Mouse (Mus musculus): ENCODE measurements around the gene Myh10.
"Not testable (repeated sequence)": the region's sequence is repeated elsewhere in the genome, so short reads cannot be mapped to it uniquely, and the experiment has no call there.

Gene Myh10

GRCm38 (mm10) chr11:68692693-68693446, 1.5 kb downstream of the Myh10 start:
- peak; percentile 27 for DNase-seq (ENCODE audit: low spot score)

GRCm38 (mm10) chr11:68693447-68694040, 2.2 kb downstream of the Myh10 start:
- DNase-seq (ENCODE audit: low spot score), result no peak

DNA sequence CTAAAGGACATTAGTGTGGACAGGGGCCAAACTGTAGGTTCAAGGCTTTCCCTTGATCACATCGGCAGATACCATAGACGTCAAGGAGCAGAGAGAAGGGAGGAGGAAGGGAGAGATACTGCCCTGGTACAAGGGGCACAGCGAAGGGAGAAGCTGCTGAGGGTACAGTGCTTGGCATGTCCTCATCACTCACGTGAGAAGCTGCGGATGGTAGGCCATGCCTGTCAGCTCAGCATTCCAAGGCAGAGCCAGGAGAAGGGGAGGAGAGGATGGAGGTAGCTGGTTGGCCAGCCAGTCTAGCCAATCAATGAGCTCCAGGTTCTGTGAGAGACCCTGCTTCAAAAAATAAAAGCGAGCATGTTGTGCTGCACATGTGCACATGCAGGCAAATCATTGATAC, 11.0 kb downstream of the Myh10 start:
- DNase-seq (ENCODE audit: low spot score), result no peak

- no peak for DNase-seq (ENCODE audit: low spot score)
These were observed 12.0 kb downstream of the Myh10 start for GRCm38 (mm10) chr11:68703360-68703759.

- no peak for DNase-seq (ENCODE audit: low spot score)
These were observed 12.9 kb downstream of the Myh10 start for GRCm38 (mm10) chr11:68704258-68704657.

DNA sequence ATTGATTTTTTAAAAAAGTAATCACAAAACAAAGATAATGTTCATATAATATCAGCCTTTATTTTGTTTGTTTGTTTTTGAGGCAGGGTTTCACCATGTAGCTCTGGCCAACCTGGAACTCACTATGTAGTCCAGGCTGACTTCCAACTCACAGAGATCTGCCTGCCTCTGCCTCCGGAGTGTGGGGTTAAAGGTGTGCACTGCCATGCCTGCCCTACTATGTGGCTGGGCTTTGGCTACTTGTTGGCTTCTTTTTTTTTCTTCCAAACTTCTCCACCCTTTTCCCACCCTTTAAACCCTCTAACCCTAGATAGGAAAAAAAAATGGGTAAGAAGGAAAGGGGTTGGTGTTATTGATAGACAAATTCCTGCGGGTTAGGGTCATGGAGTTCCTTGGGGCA, 13.5 kb downstream of the Myh10 start:
- DNase-seq (ENCODE audit: low spot score), result no peak

DNA sequence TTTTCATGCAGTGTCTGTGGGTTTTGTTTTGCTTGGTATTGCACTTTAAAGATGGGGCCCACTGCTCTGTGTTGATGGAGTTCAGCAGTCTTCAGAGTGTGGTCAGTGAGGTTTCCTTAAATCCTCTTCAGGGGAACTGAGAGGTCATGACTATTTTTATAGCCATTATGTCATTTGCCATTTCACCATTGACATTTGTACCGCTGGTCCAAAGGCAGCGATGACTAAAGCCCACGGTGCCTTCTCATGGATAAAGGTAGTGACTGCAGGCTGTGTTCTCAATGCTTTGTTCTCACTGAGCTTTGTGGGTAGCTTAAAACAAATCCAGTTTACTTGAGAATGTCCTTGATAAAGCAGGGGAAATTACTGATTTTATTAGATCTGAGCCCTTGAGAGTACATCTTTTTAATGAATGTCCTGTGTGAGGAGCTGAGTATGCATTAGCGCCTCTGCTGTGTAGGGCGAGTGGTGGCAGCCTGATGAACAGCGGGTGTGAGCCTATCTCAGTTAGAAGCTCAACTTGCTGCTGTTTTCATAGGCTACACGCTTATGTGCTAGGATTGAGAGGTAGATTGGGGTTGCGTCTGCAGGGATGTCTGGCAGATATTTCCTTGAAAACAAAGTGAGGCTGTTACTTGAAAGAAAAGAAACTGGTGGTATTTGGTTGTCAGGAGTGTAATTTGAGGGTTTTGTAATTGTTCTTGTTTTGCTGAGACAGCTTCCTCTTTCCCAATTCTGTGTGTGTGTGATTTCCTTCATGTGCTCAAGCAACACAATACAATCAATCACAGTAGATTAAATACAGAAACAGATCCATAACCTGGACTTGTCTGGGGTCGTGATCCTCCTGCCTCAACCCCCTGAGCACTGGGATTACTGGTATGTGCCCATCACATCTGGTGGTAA, 15.4 kb downstream of the Myh10 start:
- DNase-seq (ENCODE audit: low spot score), result no peak

DNA sequence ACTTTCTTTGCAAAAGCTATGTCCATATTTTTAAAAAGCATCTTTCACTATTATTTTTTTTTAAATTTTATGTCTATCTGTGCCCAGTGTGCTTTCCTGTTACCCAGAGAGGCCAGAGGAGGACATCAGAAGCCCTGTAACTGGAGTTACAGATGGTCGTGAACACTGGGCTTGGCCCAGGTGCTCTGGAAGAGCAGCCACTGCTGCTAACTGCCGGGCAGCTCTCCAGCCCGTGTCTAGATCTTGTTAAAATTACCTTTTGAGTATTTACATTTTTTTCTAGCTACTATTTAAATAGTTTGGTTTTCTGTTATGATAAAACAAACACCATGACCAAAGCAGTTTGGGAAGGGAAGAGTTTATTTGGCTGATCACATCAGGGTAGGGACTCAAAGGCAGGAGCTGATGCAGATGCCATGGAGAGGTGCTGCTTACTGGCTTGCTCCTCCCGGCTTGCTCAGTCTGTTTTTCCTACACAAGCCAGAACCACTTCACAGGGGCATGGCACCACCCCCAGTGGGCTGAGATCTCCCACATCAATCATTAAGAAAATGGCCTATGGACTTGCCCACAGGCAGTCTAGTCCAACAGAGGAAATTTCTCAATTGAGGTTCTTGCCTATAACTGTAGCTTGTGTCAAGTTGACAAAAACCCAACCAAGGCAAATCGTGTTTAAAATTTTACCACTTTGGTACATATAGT, 16.7 kb downstream of the Myh10 start:
- no peak for DNase-seq (ENCODE audit: low spot score)

GRCm38 (mm10) chr11:68716167-68716566, 24.8 kb downstream of the Myh10 start:
- no peak for DNase-seq (ENCODE audit: low spot score)

DNA sequence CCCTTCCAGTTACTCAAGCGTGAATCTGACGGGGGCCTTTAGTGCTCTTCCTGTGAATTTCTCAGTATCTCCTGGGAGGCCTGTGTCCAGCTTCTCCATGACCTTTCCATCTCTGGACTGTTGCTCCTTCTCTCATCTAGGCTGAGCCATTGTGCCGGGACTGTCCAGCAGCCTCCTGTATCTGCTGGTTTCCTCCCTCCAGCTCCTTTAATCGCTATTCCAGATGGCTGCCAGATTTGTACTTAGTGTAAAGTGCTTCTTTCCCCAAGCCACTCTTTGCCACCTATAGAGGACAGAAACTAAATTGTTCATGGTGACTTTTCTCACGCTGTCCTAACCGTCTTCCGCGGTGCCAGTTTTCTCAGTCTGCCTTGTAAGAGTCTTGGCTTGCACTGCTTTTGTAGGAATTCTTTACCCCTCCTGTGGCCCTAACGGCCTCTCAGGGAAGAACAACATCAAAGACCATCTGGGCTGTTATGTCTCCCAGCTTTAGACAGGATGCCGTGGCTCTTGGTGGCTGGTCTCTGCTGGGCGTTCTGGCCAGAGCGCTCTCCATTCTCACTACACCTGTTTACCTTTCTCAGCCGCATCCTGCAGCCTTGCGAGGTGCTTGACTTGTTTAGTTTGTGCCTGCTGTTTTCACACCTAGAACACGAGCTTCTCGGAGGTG, 25.9 kb downstream of the Myh10 start:
- no peak for DNase-seq (ENCODE audit: low spot score)

GRCm38 (mm10) chr11:68719096-68719648, 27.8 kb downstream of the Myh10 start:
- DNase-seq (ENCODE audit: low spot score), result no peak

GRCm38 (mm10) chr11:68719774-68720173, 28.4 kb downstream of the Myh10 start:
- no peak for DNase-seq (ENCODE audit: low spot score)

- DNase-seq (ENCODE audit: low spot score), result no peak
These were observed 32.8 kb downstream of the Myh10 start for GRCm38 (mm10) chr11:68724117-68724516.

DNA sequence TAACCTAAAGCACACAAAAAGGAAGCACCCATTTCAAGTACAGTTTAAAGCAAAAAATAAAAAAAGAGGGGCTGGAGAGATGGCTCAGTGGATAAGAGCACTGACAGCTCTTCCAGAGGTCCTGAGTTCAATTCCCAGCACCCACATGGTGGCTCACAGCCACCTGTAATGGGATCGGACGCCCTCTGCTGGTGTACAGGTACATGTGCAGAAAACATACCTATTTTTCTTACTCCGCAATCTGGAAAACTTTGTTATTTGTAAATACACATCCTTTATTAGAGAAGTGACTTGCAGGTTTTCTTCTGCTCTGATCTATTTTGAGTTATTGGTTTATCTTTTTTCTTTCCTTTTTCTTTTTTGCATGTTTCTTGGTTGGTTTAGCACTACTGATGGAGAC, 37.3 kb downstream of the Myh10 start:
- no peak for DNase-seq (ENCODE audit: low spot score)

GRCm38 (mm10) chr11:68730792-68731191, 39.4 kb downstream of the Myh10 start:
- DNase-seq (ENCODE audit: low spot score), result no peak

DNA sequence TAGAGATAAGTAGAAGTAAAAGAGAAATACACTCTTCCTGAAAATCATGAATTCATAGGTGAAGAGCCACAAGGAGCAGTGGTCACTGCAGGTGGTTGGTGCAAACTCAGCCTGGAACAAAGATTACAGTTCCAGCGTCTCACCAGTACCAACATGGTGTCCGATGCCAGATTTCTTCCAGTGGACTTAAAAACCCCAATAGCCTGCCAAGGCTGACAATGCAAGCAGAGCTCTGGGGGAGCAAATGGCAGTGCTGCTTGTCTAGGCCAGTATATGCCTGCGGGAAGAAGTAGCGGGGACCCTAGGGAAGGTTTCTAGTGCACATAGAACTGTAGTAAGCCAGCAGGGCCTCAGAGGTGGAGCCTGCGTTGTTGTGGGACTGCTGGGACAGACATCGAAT, 40.7 kb downstream of the Myh10 start:
- no peak for DNase-seq (ENCODE audit: low spot score)

- DNase-seq (ENCODE audit: low spot score), result not testable (repeated sequence)
These were observed 42.0 kb downstream of the Myh10 start for GRCm38 (mm10) chr11:68733401-68733800.

GRCm38 (mm10) chr11:68739509-68739908, 48.1 kb downstream of the Myh10 start:
- DNase-seq (ENCODE audit: low spot score), result no peak

GRCm38 (mm10) chr11:68742658-68743057, 51.3 kb downstream of the Myh10 start:
- no peak for DNase-seq (ENCODE audit: low spot score)

DNA sequence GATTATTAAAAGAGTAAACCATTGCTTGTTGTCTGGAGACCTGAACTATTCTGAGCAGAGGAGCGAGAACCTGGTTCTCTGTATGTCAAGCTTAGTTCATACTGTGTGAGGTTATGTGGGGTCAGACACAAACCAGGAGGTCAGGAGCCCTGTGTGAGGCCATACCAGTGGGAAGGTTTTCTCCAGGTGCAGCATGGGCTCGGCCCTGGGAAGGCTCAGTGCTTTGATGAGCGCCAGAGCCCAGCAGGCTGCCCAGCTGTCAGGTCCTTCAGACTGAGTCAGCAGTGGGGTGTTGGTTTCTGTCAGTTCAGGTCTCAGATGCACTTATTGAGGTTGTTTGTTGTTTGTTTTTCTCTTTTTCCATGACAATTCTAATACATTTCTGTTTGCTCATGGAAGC, 52.8 kb downstream of the Myh10 start:
- no peak for DNase-seq (ENCODE audit: low spot score)

Measured in layer of hippocampus, adult 11-12 months (tissue).